Mouse (Mus musculus): Measurements from ENCODE around the gene Tor1b.

DNA sequence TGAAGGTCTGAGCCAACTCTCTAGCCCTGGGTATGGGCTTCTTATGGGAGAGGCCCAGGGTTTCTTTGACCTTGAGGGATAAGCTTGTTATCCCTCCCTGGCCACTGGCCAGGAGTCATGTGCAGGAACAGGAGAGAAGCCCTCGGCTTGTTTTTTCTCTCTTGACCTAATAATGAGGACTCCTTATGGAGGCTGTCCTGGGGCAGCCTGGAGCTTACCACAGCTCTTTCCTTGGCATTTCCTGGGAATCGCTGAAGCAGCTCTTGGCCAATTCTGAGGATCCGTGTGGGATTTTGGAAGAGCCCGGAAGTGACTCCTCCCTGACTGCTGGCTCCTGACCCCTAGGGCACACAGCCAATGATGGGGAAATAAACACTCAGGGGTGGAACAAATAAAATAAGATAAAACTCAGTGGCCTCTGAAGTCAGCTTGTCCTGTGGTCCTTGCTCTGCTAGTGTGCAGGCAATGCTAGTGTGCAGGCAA is 40.4 kb upstream of the Tor1b start:
- TF ChIP-seq POLR2A (IDR thresholded peaks at IDR 0.05; ENCODE audit: insufficient read length, low read depth) (no peak), REST (IDR thresholded peaks at IDR 0.05; ENCODE audit: insufficient read depth, insufficient read length) (no peak), MAX (IDR thresholded peaks at IDR 0.05; ENCODE audit: low read depth) (no peak), SRF (IDR thresholded peaks at IDR 0.05; ENCODE audit: control insufficient read depth, insufficient read length, low read depth) (no peak)

Measured in myocyte (in vitro differentiated cells).